Mouse (Mus musculus) intestine, embryonic 16.5 days (tissue): ENCODE measurements around the gene Ctdsp2. TPM values are rescaled to one million over a fixed set of nuclear protein-coding genes. Genes with fewer than 3 reads are reported as not detected.

ENCODE experiments used
- ATAC-seq: fragments of 200-750 bp; cut with Nextera tagmentation; 2 replicates; pipeline ENCODE4 v1.8.0; 2017; ENCODE audit warnings: moderate TSS enrichment, moderate library complexity
- H3K27ac ChIP-seq: fragments of 300-500 bp; sonication (generic); 2 replicates; pipeline ENCODE4 v1.5.1; 2014; ENCODE audit warnings: mild to moderate bottlenecking, low read length
- H3K27me3 ChIP-seq: fragments of 300-500 bp; sonication (generic); replicated peaks from 2 replicates; pipeline ENCODE4 v1.6.1; 2014; ENCODE audit warnings: low read length, control low read depth, mixed read lengths; ENCODE audit not compliant: control insufficient read depth, insufficient read depth
- H3K36me3 ChIP-seq: fragments of 300-500 bp; sonication (generic); 2 replicates; pipeline ENCODE4 v1.6.1; 2014; ENCODE audit warnings: low read length, control low read depth; ENCODE audit not compliant: control insufficient read depth, insufficient read depth
- H3K4me1 ChIP-seq: fragments of 300-500 bp; sonication (generic); 2 replicates; pipeline ENCODE4 v1.6.1; 2014; ENCODE audit warnings: low read length, control low read depth, mixed read lengths; ENCODE audit not compliant: control insufficient read depth, insufficient read depth
- H3K4me2 ChIP-seq: fragments of 300-500 bp; sonication (generic); 2 replicates; pipeline ENCODE4 v1.6.1; 2014; ENCODE audit warnings: low read depth, low read length, control low read depth
- H3K4me3 ChIP-seq: fragments of 300-500 bp; sonication (generic); 2 replicates; pipeline ENCODE4 v1.5.1; 2014; ENCODE audit warnings: mild to moderate bottlenecking, low read length
- H3K9ac ChIP-seq: fragments of 300-500 bp; sonication (generic); 2 replicates; pipeline ENCODE4 v1.6.1; 2014; ENCODE audit warnings: low read depth, low read length
- H3K9me3 ChIP-seq: fragments of 300-500 bp; sonication (generic); 2 replicates; pipeline ENCODE4 v1.6.1; 2016; ENCODE audit warnings: low read length, control low read depth; ENCODE audit not compliant: control insufficient read depth
- WGBS: fragments of 180-500 bp; shearing (Covaris S2); extraction: QIAGEN DNeasy Blood & Tissue Kit; methylation state at CpG from one replicate; pipeline ENCODE4 v1.1.7; 2014; 5-methylcytosine and 5-hydroxymethylcytosine counted together
- polyA plus RNA-seq: library from polyadenylated mRNA; unstranded; fragments of >200 nt; fragmentation: Nextera tagmentation; extraction: Ambion mirVana; gene quantifications from 2 replicates; pipeline ENCODE4 v1.2.1, GENCODE M21; 2015

Ctdsp2 gene
- polyA plus RNA-seq, 1 experiment from 2014 or later = 41.2 TPM

- no peak overlapping the region for H3K4me2 ChIP-seq
- H3K9ac ChIP-seq = no peak overlapping the region
- no peak overlapping the region for H3K27ac ChIP-seq
- H3K4me3 ChIP-seq = no peak overlapping the region
- H3K27me3 ChIP-seq = no peaks in the 10 kb centered on the region
- H3K36me3 ChIP-seq = no peaks in the 10 kb centered on the region
- H3K4me1 ChIP-seq = peaks cover 49% of the 10 kb centered on the region
- no peaks in the 10 kb centered on the region for H3K9me3 ChIP-seq
- no peak for ATAC-seq
- 40% methylated on average over 4 of the region's 4 CpGs for WGBS
Observed at GRCm38 (mm10) chr10:126977076-126977475, 1.4 kb upstream of the Ctdsp2 start.

- H3K9ac ChIP-seq = peak overlapping the region; percentile 97
- WGBS = under 1% methylated on average over 40 of the region's 62 CpGs
Observed at GRCm38 (mm10) chr10:126979121-126979635, 661 bp downstream of the Ctdsp2 start.

GRCm38 (mm10) chr10:126979636-126980151, 1.2 kb downstream of the Ctdsp2 start:
- Histone ChIP-seq H3K27me3 (no peaks in the 10 kb centered on the region), H3K36me3 (no peaks in the 10 kb centered on the region), H3K4me2 (peak overlapping the region; percentile 94), H3K9ac (peak overlapping the region; percentile 97), H3K4me1 (peaks cover 60% of the 10 kb centered on the region), H3K4me3 (peak overlapping the region; percentile 93), H3K27ac (peak overlapping the region; percentile 100), H3K9me3 (no peaks in the 10 kb centered on the region)
- ATAC-seq = no peak; the same call in 1 of the 2 replicates
- under 1% methylated on average over 54 of the region's 57 CpGs for WGBS

More at GRCm38 (mm10) chr10:126979121-126979635, 661 bp downstream of the Ctdsp2 start:
- H3K4me3 ChIP-seq = peak overlapping the region; percentile 93
- H3K27ac ChIP-seq = peak overlapping the region; percentile 100
- ATAC-seq = peak; percentile 15
- H3K27me3 ChIP-seq = no peaks in the 10 kb centered on the region
- peaks cover 55% of the 10 kb centered on the region for H3K4me1 ChIP-seq
- no peaks in the 10 kb centered on the region for H3K9me3 ChIP-seq
- peak overlapping the region; percentile 94 for H3K4me2 ChIP-seq
- H3K36me3 ChIP-seq = no peaks in the 10 kb centered on the region

GRCm38 (mm10) chr10:126980221-126980932, 1.9 kb downstream of the Ctdsp2 start:
- Histone ChIP-seq H3K4me1 (peaks cover 66% of the 10 kb centered on the region), H3K27ac (peak overlapping the region; percentile 100), H3K4me3 (peak overlapping the region; percentile 93), H3K27me3 (no peaks in the 10 kb centered on the region), H3K9me3 (no peaks in the 10 kb centered on the region), H3K9ac (peak overlapping the region; percentile 97), H3K4me2 (peak overlapping the region; percentile 94), H3K36me3 (no peaks in the 10 kb centered on the region)
- no peak for ATAC-seq
- 2% methylated on average over 16 of the region's 16 CpGs for WGBS

GRCm38 (mm10) chr10:126980933-126981530, 2.5 kb downstream of the Ctdsp2 start:
- 9% methylated on average over 11 of the region's 11 CpGs for WGBS
- peaks cover 69% of the 10 kb centered on the region for H3K4me1 ChIP-seq
- ATAC-seq = no peak
- no peaks in the 10 kb centered on the region for H3K27me3 ChIP-seq
- peak overlapping the region; percentile 97 for H3K9ac ChIP-seq
- no peaks in the 10 kb centered on the region for H3K9me3 ChIP-seq
- peak overlapping the region; percentile 94 for H3K4me2 ChIP-seq
- H3K36me3 ChIP-seq = no peaks in the 10 kb centered on the region
- peak overlapping the region; percentile 100 for H3K27ac ChIP-seq
- peak overlapping the region; percentile 93 for H3K4me3 ChIP-seq

- H3K27ac ChIP-seq = no peak overlapping the region
- peak overlapping the region; percentile 93 for H3K4me3 ChIP-seq
- no peaks in the 10 kb centered on the region for H3K9me3 ChIP-seq
- H3K36me3 ChIP-seq = no peaks in the 10 kb centered on the region; the same call in 1 of the 2 replicates
- WGBS = 41% methylated on average over 3 of the region's 3 CpGs
- peak overlapping the region; percentile 63; the same call in 1 of the 2 replicates for H3K9ac ChIP-seq
- H3K4me1 ChIP-seq = peaks cover 70% of the 10 kb centered on the region
- ATAC-seq = no peak
- H3K4me2 ChIP-seq = peak overlapping the region; percentile 94
- H3K27me3 ChIP-seq = no peaks in the 10 kb centered on the region
Observed at GRCm38 (mm10) chr10:126981746-126982145, 3.2 kb downstream of the Ctdsp2 start.

GRCm38 (mm10) chr10:126983193-126983725, 4.7 kb downstream of the Ctdsp2 start:
- Histone ChIP-seq H3K9me3 (no peaks in the 10 kb centered on the region), H3K27ac (peak overlapping the region; percentile 68), H3K9ac (peak overlapping the region; percentile 63), H3K4me1 (peaks cover 75% of the 10 kb centered on the region), H3K36me3 (no peaks in the 10 kb centered on the region; the same call in 1 of the 2 replicates), H3K4me3 (peak overlapping the region; percentile 93), H3K4me2 (peak overlapping the region; percentile 94), H3K27me3 (no peaks in the 10 kb centered on the region)
- 32% methylated on average over 14 of the region's 14 CpGs for WGBS
- no peak for ATAC-seq

GRCm38 (mm10) chr10:126984189-126985004, 5.9 kb downstream of the Ctdsp2 start:
- peaks cover 85% of the 10 kb centered on the region for H3K4me1 ChIP-seq
- H3K27me3 ChIP-seq = no peaks in the 10 kb centered on the region
- H3K9ac ChIP-seq = peak overlapping the region; percentile 36; the same call in 1 of the 2 replicates
- peak overlapping the region; percentile 94 for H3K4me2 ChIP-seq
- 20% methylated on average over 5 of the region's 5 CpGs for WGBS
- peak overlapping the region; percentile 10 for H3K4me3 ChIP-seq
- no peak for ATAC-seq
- peak overlapping the region; percentile 68 for H3K27ac ChIP-seq
- H3K9me3 ChIP-seq = no peaks in the 10 kb centered on the region
- no peaks in the 10 kb centered on the region; the same call in 1 of the 2 replicates for H3K36me3 ChIP-seq
